In genomic region chr7:66416829-66417228, GRCm38 (mm10) we compare ENCODE assay signal across 22 mouse cellular contexts. TPM values are rescaled to one million over a fixed set of nuclear protein-coding genes. Genes with fewer than 3 reads are reported as not detected.
"Had no signal": no experiment of that assay in that cellular context is flagged by ENCODE, and none has a peak within 500 bp of the region (broad histone marks: within the 10 kb centered on the region; RNA-seq: fewer than 3 reads in every experiment).

No protein-coding gene starts in this region.

- H3K36me3 ChIP-seq: limb, embryonic 10.5 days; liver, embryonic 15.5 days; midbrain, embryonic 13.5 days had no signal

- H3K27ac ChIP-seq: layer of hippocampus, adult 2 months; left cerebral cortex, adult 2 months; limb, embryonic 10.5 days; liver, embryonic 15.5 days; macrophage; midbrain, embryonic 13.5 days had no signal

- H3K4me3 ChIP-seq: layer of hippocampus, adult 2 months; left cerebral cortex, adult 2 months; limb, embryonic 10.5 days; liver, embryonic 15.5 days; midbrain, embryonic 13.5 days had no signal

- DNase-seq: kidney, postnatal 4 days; lung, adult 2 months; right cerebral cortex, postnatal 14 days had no signal

- H3K4me2 ChIP-seq: liver, embryonic 11.5 days; liver, embryonic 15.5 days; midbrain, embryonic 13.5 days had no signal

- H3K9ac ChIP-seq: liver, embryonic 15.5 days; midbrain, embryonic 13.5 days had no signal

- ATAC-seq: inflammation-experienced regulatory T-cells, adult 6 months; intestine, postnatal 0 days; lung, postnatal 0 days; midbrain, embryonic 13.5 days had no signal

- H3K9me3 ChIP-seq: limb, embryonic 10.5 days; liver, embryonic 15.5 days; midbrain, embryonic 13.5 days had no signal

- H3K4me1 ChIP-seq: limb, embryonic 10.5 days; liver, embryonic 15.5 days; midbrain, embryonic 13.5 days had no signal

RNA-seq across cellular contexts. Expression of gene Aldh1a3, which starts 10.5 kb away (rescaled TPM):
- polyA plus RNA-seq: macrophage had no signal

RNA-seq across cellular contexts. Expression of gene Gm10974, which starts 51.1 kb away (rescaled TPM):
- total RNA-seq: layer of hippocampus, adult 2 months; layer of hippocampus, postnatal 25 days; left cerebral cortex, adult 2 months; left cerebral cortex, postnatal 14 days; midbrain, postnatal 0 days had no signal
- polyA plus RNA-seq: inflammation-experienced regulatory T-cells, adult 6 months; intestine, postnatal 0 days; kidney, embryonic 16.5 days; limb, embryonic 10.5 days; limb, embryonic 14.5 days; liver, embryonic 11.5 days; liver, embryonic 15.5 days; lung, adult 2 months; lung, postnatal 0 days; macrophage; midbrain, embryonic 13.5 days; midbrain, postnatal 0 days; neural tube, embryonic 14.5 days; small intestine, adult 2 months; stomach, embryonic 16.5 days; urinary bladder, adult 2 months had no signal
